Mouse (Mus musculus) limb, embryonic 14.5 days (tissue): ENCODE data around the gene Cdh10. TPM values are rescaled to one million over a fixed set of nuclear protein-coding genes. Genes with fewer than 3 reads are reported as not detected.

Experiments used
- ATAC-seq: fragments of 200-750 bp; cut with Nextera tagmentation; 2 replicates; pipeline ENCODE4 v1.8.0; 2017; ENCODE audit warnings: low read depth, moderate number of reproducible peaks, moderate TSS enrichment; ENCODE audit not compliant: low FRiP score
- DNase-seq: peaks from one replicate; pipeline ENCODE4 v3.0.0-alpha.2; 2015; ENCODE audit warnings: low spot score
- H3K27ac ChIP-seq: fragments of 300-500 bp; sonication (generic); replicated peaks from 2 replicates; pipeline ENCODE4 v1.5.1; 2014; ENCODE audit warnings: low read depth, mild to moderate bottlenecking, low read length, moderate library complexity, mixed read lengths
- H3K27me3 ChIP-seq: fragments of 300-500 bp; sonication (generic); 2 replicates; pipeline ENCODE4 v1.6.1; 2014; ENCODE audit warnings: low read length, mixed read lengths; ENCODE audit not compliant: control insufficient read depth, insufficient read depth
- H3K36me3 ChIP-seq: fragments of 300-500 bp; sonication (generic); 2 replicates; pipeline ENCODE4 v1.6.1; 2014; ENCODE audit warnings: mild to moderate bottlenecking, low read length, moderate library complexity, mixed read lengths; ENCODE audit not compliant: control insufficient read depth, insufficient read depth
- H3K4me1 ChIP-seq: fragments of 300-500 bp; sonication (generic); 2 replicates; pipeline ENCODE4 v1.6.1; 2014; ENCODE audit warnings: antibody characterized with exemption, low read length, mixed read lengths; ENCODE audit not compliant: control insufficient read depth, insufficient read depth
- H3K4me2 ChIP-seq: fragments of 300-500 bp; sonication (generic); replicated peaks from 2 replicates; pipeline ENCODE4 v1.6.1; 2014; ENCODE audit warnings: low read depth, mild to moderate bottlenecking, low read length, moderate library complexity; ENCODE audit not compliant: severe bottlenecking
- H3K4me3 ChIP-seq: fragments of 300-500 bp; sonication (generic); replicated peaks from 2 replicates; pipeline ENCODE4 v1.5.1; 2014; ENCODE audit warnings: low read length
- H3K9ac ChIP-seq: fragments of 300-500 bp; sonication (generic); 2 replicates; pipeline ENCODE4 v1.6.1; 2014; ENCODE audit warnings: mild to moderate bottlenecking, low read depth, low read length, moderate library complexity; ENCODE audit not compliant: severe bottlenecking
- H3K9me3 ChIP-seq: fragments of 300-500 bp; sonication (generic); 2 replicates; pipeline ENCODE4 v1.6.1; 2016; ENCODE audit warnings: low read length; ENCODE audit not compliant: control insufficient read depth
- POLR2A ChIP-seq: fragments of 200-500 bp; IDR thresholded peaks from 2 replicates; pipeline ENCODE4 v1.8.0; 2012; ENCODE audit warnings: inconsistent platforms, mild to moderate bottlenecking, moderate library complexity, borderline replicate concordance; ENCODE audit not compliant: insufficient read depth, insufficient read length; ENCODE audit errors: extremely low read depth
- WGBS: fragments of 180-500 bp; shearing (Covaris S2); extraction: QIAGEN DNeasy Blood & Tissue Kit; methylation state at CpG from one replicate; pipeline ENCODE4 v1.1.7; 2014; 5-methylcytosine and 5-hydroxymethylcytosine counted together
- polyA plus RNA-seq, 2 experiments: library from polyadenylated mRNA; depleted of rRNA in 1 of 2; stranded (reverse) in 1 of 2; unstranded in 1 of 2; fragments of >200 nt; fragmentation: Nextera tagmentation in 1 of 2; extraction: Ambion mirVana in 1 of 2; gene quantifications; 2 replicates each; pipeline versions ENCODE4 v1.2.1 to v1.2.3; 2012 to 2014

The Cdh10 gene
- polyA plus RNA-seq, 2 experiments: 3.9 TPM

GRCm38 (mm10) chr15:18823420-18823819 is 4.7 kb downstream of the Cdh10 start:
- H3K4me3 ChIP-seq: no peak overlapping the region
- no peak overlapping the region for H3K27ac ChIP-seq
- 70% methylated on average over 2 of the region's 2 CpGs for WGBS
- no peak for ATAC-seq
- H3K27me3 ChIP-seq: no peaks in the 10 kb centered on the region
- no peak for DNase-seq
- H3K36me3 ChIP-seq: no peaks in the 10 kb centered on the region
- no peak for TF ChIP-seq POLR2A
- H3K9me3 ChIP-seq: no peaks in the 10 kb centered on the region
- H3K9ac ChIP-seq: no peak overlapping the region
- no peaks in the 10 kb centered on the region for H3K4me1 ChIP-seq
- no peak overlapping the region for H3K4me2 ChIP-seq

- H3K4me1 ChIP-seq: no peaks in the 10 kb centered on the region
- H3K9me3 ChIP-seq: no peaks in the 10 kb centered on the region
- ATAC-seq (no peak), DNase-seq (peak; percentile 79)
- no peak overlapping the region for H3K27ac ChIP-seq
- WGBS: 12% methylated on average over 4 of the region's 4 CpGs
- no peaks in the 10 kb centered on the region for H3K27me3 ChIP-seq
- H3K9ac ChIP-seq: no peak overlapping the region
- TF ChIP-seq POLR2A: no peak
- no peak overlapping the region for H3K4me2 ChIP-seq
- no peaks in the 10 kb centered on the region for H3K36me3 ChIP-seq
- no peak overlapping the region for H3K4me3 ChIP-seq
Measured at GRCm38 (mm10) chr15:18832263-18832662, 13.5 kb downstream of the Cdh10 start.

GRCm38 (mm10) chr15:18841769-18842168 is 23.0 kb downstream of the Cdh10 start:
- no peak overlapping the region for H3K4me2 ChIP-seq
- no peaks in the 10 kb centered on the region for H3K36me3 ChIP-seq
- H3K4me1 ChIP-seq: no peaks in the 10 kb centered on the region
- H3K27ac ChIP-seq: no peak overlapping the region
- ATAC-seq: no peak
- 82% methylated on average over 2 of the region's 2 CpGs for WGBS
- no peak for DNase-seq
- TF ChIP-seq POLR2A: no peak
- H3K4me3 ChIP-seq: no peak overlapping the region
- no peaks in the 10 kb centered on the region for H3K27me3 ChIP-seq
- no peaks in the 10 kb centered on the region for H3K9me3 ChIP-seq
- H3K9ac ChIP-seq: no peak overlapping the region

GRCm38 (mm10) chr15:18844807-18845206 is 26.1 kb downstream of the Cdh10 start:
- peak overlapping the region; percentile 4; the same call in 1 of the 2 replicates for H3K4me2 ChIP-seq
- no peak overlapping the region for H3K4me3 ChIP-seq
- H3K9me3 ChIP-seq: no peaks in the 10 kb centered on the region
- H3K36me3 ChIP-seq: no peaks in the 10 kb centered on the region
- 10% methylated on average over 5 of the region's 5 CpGs for WGBS
- ATAC-seq: peak; percentile 50; the same call in 1 of the 2 replicates
- H3K4me1 ChIP-seq: no peaks in the 10 kb centered on the region
- DNase-seq: peak; percentile 15
- no peak overlapping the region for H3K9ac ChIP-seq
- no peaks in the 10 kb centered on the region for H3K27me3 ChIP-seq
- no peak for TF ChIP-seq POLR2A
- H3K27ac ChIP-seq: 0 out of 2 replicates have a peak overlapping the region, but pooled peaks have one; percentile 10

GRCm38 (mm10) chr15:18850497-18850896 is 31.8 kb downstream of the Cdh10 start:
- ATAC-seq (no peak), DNase-seq (no peak)
- H3K36me3 ChIP-seq: no peaks in the 10 kb centered on the region
- WGBS: 66% methylated on average over 2 of the region's 2 CpGs
- no peak overlapping the region for H3K9ac ChIP-seq
- no peaks in the 10 kb centered on the region for H3K4me1 ChIP-seq
- no peak for TF ChIP-seq POLR2A
- no peaks in the 10 kb centered on the region for H3K9me3 ChIP-seq
- H3K27me3 ChIP-seq: no peaks in the 10 kb centered on the region
- no peak overlapping the region for H3K4me3 ChIP-seq
- no peak overlapping the region for H3K4me2 ChIP-seq
- H3K27ac ChIP-seq: no peak overlapping the region

GRCm38 (mm10) chr15:18858135-18858534 is 39.4 kb downstream of the Cdh10 start:
- H3K27me3 ChIP-seq: no peaks in the 10 kb centered on the region
- H3K4me1 ChIP-seq: no peaks in the 10 kb centered on the region
- no peak overlapping the region for H3K4me3 ChIP-seq
- H3K4me2 ChIP-seq: no peak overlapping the region
- H3K9ac ChIP-seq: no peak overlapping the region
- no peak for TF ChIP-seq POLR2A
- no peak overlapping the region for H3K27ac ChIP-seq
- ATAC-seq (no peak), DNase-seq (no peak)
- H3K9me3 ChIP-seq: no peaks in the 10 kb centered on the region
- no peaks in the 10 kb centered on the region for H3K36me3 ChIP-seq
- 53% methylated on average over 2 of the region's 2 CpGs for WGBS
